Mouse (Mus musculus) cerebellum, adult 11-12 months (tissue): ENCODE data around the gene Atp2b4.

Experiments used
- DNase-seq: peaks from one replicate; pipeline ENCODE4 v3.0.0; 2022

Atp2b4 gene

DNA sequence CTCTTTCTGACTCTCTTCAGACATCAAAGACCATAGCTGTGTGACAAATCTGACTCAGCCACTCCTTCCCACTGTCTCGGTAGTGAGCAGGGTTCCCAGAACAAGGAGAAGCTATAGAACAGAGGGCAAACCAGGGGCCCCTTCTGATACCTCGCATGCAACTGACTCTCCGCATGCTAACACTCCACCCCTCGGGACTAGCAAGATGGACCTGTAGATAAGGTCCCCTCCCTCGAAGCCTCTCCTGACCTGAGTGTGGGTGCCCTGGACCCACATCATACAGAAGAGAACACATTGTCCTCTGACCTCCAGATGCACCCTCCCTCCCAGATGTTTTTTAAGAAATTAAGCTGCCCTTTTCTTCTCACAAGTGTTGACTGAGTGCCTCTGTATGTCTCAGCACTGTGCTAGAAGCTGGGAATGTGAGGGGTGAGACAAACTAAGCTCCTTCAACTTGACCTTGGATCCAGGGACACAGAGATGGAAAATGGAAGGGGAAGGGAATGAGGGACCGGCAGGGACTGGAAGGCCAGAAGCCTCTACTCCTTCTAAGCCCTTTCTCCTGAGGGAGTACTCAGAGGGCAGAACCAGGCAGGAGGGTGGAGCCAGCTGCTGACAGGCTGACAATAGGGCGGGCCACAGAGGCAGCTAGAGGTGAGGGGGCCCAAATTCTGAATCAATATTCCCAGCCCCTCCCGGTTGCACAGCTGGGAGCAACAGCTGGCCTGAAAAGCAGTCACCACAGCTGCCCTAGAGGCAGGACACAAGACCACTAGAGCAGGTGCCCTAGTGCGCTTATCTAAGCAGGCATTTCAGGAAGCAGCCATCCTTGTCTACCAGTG is 2.6 kb downstream of the Atp2b4 start:
- no peak for DNase-seq

DNA sequence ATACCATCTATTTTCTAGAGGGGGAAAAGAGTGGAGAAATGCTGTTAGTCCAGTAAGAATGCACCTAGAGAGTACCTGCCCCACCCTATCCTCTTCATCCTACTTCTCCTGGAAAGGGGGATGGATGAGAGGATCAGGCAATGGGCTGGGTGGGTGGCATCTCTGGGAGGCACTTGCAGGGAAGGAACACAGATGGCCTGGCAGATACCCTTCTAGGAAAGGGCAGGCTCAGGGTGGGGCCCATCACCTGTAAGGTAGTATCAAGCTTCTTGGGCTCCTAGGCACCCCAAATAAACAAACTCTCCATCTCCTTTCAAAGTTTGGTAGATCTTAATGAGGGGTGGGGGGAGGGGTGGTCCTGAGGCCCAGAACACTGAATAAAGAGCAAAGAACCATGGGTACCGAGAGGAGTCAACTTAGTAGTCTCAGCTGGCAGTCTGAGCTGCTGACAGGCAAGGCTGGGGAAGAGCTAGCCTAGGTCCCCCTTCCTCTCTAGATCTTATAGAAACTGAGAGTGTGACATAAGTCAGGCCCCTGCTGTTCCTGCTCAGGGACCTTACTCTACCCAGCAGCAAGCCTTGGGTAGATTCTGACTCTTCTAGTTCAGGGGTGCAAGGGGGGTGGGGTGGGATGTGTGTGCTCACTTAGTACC is 3.4 kb downstream of the Atp2b4 start:
- no peak for DNase-seq

DNA sequence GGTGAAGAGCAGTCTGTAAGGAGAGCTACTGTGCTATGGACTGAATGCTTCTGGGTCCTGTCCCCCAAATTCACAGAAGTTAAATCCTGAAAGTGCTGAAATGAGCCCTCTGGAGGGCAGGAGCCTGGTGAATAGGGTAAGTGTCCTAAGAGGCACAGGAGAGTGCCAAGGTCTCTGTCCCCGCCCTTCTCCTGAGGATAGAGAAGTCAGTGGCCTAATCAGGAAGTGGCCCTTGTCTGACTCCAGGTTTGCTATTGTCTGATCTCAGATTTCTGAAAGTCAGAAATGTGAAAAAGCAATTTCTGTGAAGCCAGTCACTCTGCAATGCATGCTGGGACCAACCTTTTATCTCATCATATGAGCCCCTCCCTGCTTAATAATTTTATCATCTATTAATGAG is 7.2 kb downstream of the Atp2b4 start:
- no peak for DNase-seq

DNA sequence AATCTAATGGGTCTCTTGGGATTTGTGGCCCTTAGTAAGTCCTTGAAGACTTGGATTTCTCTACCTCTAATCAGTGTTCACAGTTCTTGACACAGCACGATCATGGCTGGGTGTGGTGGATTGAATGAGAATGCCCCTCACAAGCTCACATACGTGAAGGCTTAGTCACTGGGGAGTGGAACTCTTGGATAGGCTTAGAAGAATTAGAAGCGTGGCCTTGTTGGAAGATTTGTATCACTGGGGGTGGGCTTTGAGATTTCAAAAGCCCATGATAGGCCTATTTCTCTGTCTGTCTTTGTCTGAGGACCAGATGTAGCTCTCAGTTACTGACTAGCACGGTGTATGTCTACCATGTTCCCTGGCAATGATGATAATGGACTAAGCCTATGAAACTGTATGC is 10.8 kb downstream of the Atp2b4 start:
- no peak for DNase-seq

DNA sequence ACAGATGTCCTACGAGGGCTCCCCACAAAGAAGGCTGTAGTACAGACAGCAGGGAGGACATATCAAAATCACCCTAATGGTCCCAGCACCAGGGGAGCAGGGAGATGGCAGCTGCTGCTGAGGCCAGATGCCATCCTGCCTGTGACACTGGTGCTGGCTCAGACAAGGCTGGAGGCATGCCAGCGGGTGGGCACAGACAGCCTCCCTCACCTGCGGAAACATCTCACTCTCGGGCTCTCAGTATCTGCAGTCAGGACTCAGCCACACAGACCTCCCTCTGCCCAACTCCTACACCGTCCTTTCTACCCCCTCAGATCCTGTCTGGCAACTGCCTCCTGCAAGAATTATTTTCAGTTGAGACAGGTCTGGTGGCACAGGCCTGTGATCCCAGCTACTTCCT is 12.0 kb downstream of the Atp2b4 start:
- DNase-seq = no peak

DNA sequence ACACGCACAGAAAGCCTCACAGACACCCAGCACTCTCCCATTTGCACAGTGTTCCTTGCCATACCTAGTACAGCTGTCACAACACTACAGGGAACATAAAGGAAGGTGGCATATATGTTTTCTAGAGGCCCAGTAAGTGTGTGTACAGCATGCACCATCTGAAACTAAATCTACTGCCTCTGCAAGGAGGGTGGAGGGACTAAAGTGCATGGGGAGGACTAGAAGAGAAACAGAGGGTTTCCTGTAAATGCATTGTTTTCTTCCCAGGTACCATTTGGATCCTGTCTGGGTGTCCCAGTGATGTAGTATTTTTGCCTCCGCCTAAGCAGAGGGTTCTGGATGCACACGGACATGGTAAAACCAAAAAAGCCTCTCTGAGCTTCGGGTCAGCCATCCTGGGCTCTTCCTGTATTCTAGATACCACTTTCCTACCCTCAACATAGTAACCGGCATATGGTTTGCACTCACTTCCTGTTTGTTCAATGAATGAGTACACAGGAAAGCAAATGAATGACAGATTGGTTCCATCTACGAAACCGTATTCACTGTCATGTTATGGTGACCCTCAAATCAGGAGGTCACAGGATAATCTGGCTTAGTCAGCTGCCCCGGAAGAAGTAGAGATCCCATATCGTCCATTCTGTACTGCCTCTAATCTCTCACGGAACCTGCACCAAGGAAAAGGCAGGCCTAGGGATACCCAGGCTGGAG is 13.2 kb downstream of the Atp2b4 start:
- no peak for DNase-seq

DNA sequence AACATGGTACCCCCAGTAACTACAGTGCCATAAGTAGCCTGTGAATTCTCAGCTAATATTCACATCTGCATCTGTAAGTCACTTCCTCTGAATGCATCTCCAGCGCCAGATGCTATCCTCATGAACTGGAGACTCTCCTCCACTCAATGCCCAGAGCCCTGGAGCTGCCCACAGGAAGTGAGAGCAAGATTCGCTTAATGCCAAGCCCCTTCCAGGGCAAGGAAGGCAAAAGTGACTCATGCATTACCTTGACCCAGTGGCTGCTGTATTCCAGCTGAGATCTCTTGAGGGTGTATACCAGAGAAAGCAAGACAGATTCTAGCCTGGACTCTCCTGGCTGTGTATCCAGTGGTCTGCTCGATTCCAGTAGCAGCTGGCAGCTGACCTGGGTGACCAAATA is 16.2 kb downstream of the Atp2b4 start:
- no peak for DNase-seq

DNA sequence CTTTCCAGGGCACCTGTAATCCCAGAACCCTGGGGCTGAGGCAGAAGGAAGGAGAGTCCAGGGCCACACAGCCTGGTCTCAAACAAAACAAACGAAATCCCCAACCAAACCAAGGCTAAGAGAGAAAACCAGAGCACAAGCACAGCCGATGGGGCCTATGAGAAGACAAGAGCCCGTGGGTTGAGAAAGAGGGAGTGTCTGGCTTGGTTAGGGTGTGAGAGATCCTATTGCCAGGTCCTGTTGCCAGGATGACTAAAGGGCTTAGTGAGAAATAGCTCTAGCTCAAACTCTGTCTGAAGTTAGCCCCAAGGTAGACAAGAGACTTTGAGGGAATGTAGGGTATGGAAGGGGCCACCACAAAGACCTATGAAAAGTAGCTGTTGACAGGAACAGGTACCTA is 19.3 kb downstream of the Atp2b4 start:
- no peak for DNase-seq

DNA sequence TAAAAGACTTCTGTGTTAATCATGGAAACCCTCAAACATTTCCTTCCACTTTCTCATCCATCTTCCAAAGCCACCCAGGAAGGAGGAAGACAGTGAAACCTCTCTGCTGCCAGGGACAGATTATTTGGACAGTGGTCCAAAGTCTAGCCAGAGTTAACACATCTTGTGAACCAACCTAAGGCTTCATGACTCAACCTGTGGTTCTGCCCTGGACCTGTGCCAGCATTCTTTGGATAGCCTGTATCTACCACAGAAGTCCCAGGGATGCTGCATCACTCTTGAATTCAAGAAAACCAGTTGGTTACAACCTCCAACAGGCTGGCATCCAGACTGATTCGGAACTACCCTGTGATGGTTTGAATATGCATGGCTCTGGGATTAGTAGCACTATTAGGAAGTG is 21.8 kb downstream of the Atp2b4 start:
- no peak for DNase-seq

DNA sequence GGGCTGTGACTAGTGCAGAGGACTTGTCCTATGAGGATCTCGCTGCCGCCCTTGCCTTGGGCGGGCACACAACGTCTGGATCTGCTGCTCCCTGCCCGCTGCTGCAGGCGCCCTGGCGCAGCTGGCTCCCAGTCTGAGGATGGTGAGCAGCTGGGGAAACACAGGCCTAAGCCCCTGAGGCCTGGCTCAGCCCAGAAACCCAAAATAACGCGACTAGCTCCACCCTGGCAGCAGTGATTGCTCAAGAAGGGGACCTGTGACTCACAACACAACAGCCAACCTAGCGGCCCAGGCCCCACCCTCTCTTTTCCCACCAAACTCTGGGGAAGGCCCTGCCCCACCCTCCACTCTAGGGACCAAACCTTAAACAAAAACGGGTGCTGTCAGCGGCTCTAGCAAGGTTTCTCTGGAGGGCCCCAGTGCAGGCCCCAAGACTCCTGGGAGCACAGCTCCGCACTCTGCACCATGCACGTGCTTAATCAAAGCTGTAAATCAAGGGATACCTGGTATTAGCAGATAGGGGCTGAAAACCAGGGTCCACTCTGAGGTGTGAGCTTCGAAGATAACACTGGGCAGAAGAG is 23.1 kb downstream of the Atp2b4 start:
- DNase-seq = no peak

DNA sequence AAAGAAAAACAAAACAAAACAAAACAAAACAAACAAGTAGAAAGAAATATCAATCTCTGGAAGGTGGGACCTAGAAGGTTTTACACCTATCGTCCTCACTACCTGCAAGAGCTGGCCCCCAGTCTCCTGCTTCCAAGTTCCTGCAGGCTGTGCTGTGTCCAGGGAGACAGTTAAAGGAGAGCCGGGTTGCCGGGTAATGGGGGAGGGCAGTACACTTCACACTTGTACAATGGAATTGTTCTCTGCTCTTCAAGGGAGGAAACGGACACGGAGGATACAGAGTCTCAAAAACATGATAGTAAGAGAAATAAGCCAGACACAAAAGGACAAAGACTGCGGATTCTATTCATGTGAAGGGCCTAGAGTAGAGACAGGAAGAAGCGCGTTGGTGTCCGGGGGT is 28.3 kb downstream of the Atp2b4 start:
- DNase-seq = no peak

DNA sequence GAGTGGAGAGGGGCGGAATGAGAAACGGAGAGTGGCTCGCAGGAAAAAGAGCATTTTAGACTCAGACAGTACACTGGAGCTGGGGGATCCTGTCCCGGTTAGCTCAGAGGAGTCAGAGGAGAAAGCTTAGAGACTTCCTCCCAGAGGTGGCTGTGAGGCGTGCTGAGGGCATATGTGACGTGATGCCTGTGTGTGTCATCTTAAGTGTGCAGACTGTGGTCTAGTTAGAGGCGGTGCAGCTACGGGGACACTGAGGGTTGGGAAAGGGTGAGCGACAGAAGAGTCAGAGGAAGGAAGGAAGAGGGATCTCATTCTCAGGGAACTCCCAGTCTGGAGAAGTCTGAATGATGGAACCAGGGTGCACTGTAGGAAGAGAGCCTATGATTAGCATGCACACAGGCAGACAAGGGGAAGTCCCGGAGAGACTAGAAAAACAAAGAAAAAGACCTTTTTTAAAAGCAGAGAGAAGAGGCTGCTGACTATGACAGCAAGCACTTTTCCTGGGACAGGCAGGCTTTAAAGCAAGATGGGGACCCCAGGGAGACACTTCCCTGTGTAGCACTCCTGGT is 28.9 kb downstream of the Atp2b4 start:
- DNase-seq = no peak

DNA sequence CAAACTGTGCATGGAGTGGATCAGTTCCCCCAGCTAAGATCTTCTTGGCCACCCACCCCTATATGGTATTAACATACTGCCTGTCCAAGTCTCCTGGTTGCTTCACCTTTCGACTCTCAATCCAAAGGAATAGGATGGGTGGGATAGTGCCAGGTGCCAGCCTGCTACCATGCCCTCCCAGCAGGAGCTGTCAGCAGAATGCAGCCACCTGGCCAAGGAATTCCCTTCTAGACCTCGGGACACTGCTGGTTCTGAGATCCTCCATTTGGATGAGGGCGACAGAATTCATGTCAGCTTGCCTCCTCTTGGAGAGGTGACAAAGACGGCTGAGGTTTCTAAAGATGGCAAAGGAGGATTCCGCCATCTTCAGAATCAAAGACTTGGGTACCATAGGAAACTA is 32.8 kb downstream of the Atp2b4 start:
- DNase-seq = peak; percentile 73

DNA sequence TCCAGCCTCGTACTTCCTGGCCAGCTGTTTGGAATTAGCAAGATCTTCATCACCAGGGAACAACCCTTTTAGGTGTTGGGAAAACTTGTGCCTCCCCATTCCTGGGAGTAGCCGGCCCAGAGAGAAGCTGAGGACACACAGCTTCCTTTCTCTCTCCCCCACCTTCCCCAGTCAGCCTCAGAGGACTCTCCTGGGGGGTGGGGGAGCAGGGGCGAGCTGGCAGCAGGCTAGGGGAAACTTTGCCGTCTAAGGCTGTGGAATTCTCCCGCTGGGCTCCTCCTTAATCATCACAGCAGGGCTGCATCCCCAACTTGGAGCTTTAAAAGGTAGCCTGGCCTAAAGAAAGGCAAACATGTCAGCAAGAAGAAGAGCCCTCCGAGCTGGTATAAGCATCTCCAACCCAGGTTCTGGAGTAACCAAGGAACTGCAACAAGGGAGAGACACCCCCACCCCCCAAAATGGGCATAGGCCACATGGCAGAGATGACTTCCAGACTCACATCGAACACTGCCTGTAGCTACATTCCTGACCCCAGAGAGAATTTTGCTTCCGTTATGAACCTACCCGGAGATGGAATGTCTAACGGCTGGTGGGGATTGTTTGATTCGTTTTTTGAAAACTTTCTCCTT is 33.8 kb downstream of the Atp2b4 start:
- DNase-seq = no peak

DNA sequence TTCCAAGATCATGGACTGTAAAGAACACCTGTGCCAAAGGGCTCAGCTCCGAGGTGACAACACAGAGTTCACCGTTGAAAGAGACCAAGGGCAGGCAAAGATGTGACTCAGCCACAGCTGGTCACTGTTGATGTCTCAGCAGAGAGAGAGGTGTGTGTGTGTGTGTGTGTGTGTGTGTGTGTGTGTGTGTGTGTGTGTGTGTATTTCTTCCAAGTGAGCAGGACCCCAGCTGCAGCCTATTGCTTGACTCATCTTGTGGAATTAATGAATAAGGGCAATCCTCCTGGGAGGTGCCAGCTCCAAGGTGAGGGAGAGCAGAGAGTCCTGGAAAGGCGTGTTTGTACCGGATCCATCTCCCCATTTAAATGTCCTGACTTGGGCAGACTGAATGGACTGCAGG is 35.5 kb downstream of the Atp2b4 start:
- DNase-seq = no peak

DNA sequence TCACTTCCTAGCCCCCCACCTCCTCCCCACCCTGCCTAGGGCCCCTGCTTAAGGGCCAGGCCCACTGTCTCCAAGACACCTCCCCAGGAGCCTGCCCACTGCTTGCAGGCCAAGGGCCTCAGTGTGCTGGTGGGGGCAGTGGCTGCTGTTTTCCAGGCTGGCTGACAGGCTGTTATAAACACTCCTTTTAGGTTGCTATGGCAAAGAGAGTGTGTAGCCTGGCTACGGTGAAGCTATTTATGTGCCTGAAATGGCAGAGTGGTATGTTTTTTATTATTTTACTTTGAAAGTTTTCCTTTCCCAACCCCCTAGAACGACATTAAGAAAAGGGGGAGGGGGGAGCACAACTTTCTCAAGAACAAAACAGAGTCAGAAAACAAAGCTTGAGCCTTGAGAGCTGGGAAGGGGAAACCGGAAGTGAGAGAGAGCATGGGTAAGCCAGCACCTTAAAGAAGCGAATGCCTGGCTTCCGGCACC is 37.9 kb downstream of the Atp2b4 start:
- no peak for DNase-seq

DNA sequence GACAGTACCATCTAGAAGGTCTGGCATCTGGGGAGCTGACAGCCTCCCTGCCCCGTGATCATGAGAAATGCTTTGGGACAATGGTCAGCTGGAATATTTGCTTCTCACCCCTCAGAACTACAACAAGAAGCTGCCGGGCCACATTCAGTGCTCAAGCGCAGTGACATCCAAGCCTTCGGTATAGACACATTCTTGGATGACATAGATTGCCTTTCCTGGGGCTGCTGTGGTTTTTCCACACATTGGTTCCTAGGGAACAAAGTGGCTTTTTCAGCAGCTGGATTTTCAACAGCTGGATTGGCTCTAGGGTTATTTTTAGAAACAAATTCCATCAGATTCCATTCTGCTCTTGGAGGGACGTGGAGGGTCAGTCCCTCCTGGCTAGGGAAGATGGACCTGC is 39.6 kb downstream of the Atp2b4 start:
- DNase-seq = no peak

DNA sequence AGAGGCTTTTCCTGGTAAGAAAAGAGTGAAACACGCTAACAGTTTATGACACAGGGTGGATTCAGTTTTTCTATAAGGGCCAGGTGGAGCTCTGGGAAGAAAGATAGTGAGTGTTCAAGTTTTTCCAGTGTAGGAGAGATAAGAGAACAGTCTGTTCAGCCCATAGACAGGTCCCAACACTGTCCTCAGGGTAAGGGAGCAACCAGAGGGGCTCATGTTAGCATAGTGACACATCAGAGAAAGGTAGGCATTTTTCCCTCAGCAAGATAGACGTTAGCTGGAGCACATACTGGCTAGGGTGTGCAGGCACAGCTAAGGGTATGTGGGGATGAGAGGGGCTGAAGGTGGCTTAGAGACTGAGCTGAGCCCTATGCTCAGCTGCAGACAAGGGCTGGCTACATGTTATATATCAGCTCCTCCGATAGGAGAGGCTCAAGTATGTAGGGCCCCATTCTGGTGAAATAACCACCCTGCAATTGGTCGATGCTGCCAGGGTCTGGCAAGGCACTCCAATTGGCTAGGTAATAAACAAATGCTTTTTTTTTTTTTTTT is 46.4 kb downstream of the Atp2b4 start:
- no peak for DNase-seq

DNA sequence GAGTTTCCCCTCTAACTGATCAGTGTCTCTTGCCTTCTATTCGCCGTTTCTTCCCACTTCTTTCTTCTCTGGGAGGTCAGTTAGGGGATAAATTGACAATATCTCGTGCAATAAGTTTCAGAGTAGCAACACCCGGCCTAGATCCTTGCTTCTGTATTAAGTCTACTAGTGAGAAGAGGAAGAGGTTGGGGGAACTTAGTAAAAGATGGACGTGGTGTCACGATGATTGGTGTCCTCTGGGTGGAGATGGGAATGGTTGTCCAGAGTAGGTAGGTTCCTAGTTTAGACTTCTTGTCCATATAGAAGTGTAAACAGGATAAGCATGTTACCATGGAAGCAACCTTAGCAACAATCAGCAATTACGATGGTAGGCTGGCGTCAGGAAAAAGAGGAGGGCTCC is 47.5 kb downstream of the Atp2b4 start:
- no peak for DNase-seq

DNA sequence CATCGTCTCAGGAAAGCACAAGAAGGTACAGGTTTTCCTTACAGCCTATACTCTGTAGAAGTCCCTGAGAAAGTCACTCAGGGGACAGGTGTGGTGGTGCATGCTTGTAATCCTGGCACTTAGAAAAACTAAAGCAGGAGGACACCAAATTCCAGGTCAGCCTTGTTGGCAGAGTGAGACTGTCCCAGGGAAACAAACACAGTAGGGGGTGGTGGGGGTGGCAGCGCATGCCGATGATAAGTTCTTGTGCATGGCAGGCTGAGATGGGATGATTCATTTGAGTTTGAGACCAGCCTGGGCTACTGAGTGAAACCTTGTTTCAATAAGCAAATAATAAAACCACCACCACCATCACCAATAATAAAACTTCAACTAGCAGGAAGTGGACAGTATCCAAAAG is 49.2 kb downstream of the Atp2b4 start:
- peak; percentile 49 for DNase-seq

DNA sequence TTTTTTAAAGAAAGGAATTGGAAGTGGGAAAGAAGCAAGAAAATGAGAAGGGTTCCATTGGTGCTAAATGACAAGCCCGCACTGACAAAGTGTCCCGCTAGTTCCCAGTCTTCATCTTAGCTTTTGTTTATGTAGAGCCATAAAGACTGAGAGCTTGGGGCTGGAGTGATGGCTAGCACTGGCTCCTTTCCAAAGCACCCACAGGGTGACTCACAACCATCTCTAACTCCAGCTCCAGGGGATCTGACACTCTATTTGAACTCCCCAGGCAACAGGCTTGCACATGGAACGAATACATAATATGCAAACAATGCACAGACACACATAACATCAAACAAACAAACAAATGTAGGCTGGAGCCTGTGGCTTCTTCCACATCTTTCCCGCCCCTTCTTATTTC is 50.9 kb downstream of the Atp2b4 start:
- DNase-seq = no peak

DNA sequence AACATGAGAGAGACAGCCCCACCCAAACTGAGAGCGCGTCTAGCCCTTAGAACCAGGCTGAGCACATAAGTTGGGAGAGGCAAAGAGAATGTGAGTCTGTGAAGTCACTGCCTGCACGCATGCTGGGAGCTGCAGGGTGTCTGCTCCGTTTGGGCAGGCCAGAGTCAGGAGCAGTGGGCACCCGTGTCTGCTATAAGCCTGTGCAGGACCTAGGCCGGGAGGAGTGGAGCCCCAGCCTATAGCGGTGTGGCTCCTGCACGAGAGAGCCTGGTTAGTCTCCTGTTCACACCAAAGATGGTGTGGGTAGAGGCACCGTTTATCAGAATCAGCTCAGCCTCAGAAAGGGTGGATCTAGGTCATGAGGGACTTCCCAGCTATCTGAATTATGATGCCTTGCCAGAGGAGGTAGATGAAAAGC is 55.8 kb downstream of the Atp2b4 start:
- no peak for DNase-seq
